Mouse (Mus musculus): ENCODE results near the gene Tmcc3. TPM values are rescaled to one million over a fixed set of nuclear protein-coding genes. Genes with fewer than 3 reads are reported as not detected.
A peak's percentile ranks its signal among the peaks of the same experiment; 100 is the strongest.

Gene Tmcc3
- polyA plus RNA-seq, 1 experiment from 2014 or later, result 2.8 TPM

DNA sequence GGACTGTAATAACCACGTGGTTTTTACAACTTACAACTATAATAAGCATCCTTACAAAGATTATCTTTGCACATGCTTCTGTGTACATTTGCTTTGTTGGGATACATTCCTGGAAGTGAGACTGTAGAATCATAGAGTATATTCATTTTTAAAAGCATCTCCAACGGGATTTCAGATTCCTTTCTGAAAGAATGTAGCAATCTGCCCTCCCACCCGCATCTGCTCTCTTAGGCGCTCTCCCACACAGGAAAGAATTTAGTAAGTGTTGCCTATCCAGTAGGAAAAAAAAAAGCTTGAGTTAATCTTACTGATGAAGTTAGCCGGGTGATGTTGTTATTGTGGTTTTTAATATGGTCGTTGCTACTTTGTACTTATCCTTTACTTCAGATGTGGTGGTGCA is 97.9 kb downstream of the Tmcc3 start:
- Histone ChIP-seq H3K27ac (ENCODE audit: low read depth, low read length) (no peak overlapping the region), H3K27me3 (ENCODE audit: control insufficient read depth, insufficient read depth, low read length) (no peaks in the 10 kb centered on the region), H3K4me2 (ENCODE audit: low read depth, low read length, severe bottlenecking) (no peak overlapping the region), H3K36me3 (ENCODE audit: control insufficient read depth, insufficient read depth, low read length) (no peaks in the 10 kb centered on the region), H3K4me1 (replicated peaks; ENCODE audit: control insufficient read depth, insufficient read depth, low read length) (no peaks in the 10 kb centered on the region; the same call in 1 of the 2 replicates), H3K9me3 (ENCODE audit: control insufficient read depth, low read length) (no peaks in the 10 kb centered on the region), H3K4me3 (ENCODE audit: low read depth, low read length) (no peak overlapping the region), H3K9ac (ENCODE audit: low read length) (no peak overlapping the region)
- DNase-seq (ENCODE audit: low spot score) (no peak), ATAC-seq (replicated peaks; ENCODE audit: low FRiP score) (no peak)
- WGBS, result 82% methylated on average over 6 of the region's 6 CpGs

DNA sequence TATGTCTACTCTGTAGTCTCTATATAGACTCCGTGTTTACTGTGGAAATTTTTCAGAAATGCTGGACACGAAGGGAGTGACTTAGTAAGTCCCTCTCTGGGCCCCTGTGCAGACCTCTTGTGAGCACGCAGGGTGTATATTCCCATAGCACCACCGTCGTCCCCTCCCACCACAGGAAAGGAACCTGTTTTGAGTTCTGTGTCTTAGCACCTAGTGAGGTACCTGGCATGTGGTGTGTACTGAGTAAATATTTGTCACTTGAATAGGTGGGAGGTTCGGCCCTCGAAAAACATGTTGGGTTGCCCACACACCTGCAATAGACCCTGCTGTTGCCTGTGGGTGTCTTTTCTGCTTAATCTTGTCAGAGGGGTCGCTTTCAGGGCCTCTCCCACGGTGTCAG is 99.8 kb downstream of the Tmcc3 start:
- H3K36me3 ChIP-seq (ENCODE audit: control insufficient read depth, insufficient read depth, low read length), result no peaks in the 10 kb centered on the region
- WGBS, result 86% methylated on average over 9 of the region's 9 CpGs
- DNase-seq (ENCODE audit: low spot score) (no peak), ATAC-seq (replicated peaks; ENCODE audit: low FRiP score) (no peak)
- H3K27ac ChIP-seq (ENCODE audit: low read depth, low read length), result no peak overlapping the region
- H3K4me3 ChIP-seq (ENCODE audit: low read depth, low read length), result no peak overlapping the region
- H3K9me3 ChIP-seq (ENCODE audit: control insufficient read depth, low read length), result no peaks in the 10 kb centered on the region
- H3K9ac ChIP-seq (ENCODE audit: low read length), result no peak overlapping the region
- no peak overlapping the region for H3K4me2 ChIP-seq (ENCODE audit: low read depth, low read length, severe bottlenecking)
- H3K27me3 ChIP-seq (ENCODE audit: control insufficient read depth, insufficient read depth, low read length), result no peaks in the 10 kb centered on the region
- peaks cover 8% of the 10 kb centered on the region; the same call in 1 of the 2 replicates for H3K4me1 ChIP-seq (replicated peaks; ENCODE audit: control insufficient read depth, insufficient read depth, low read length)

DNA sequence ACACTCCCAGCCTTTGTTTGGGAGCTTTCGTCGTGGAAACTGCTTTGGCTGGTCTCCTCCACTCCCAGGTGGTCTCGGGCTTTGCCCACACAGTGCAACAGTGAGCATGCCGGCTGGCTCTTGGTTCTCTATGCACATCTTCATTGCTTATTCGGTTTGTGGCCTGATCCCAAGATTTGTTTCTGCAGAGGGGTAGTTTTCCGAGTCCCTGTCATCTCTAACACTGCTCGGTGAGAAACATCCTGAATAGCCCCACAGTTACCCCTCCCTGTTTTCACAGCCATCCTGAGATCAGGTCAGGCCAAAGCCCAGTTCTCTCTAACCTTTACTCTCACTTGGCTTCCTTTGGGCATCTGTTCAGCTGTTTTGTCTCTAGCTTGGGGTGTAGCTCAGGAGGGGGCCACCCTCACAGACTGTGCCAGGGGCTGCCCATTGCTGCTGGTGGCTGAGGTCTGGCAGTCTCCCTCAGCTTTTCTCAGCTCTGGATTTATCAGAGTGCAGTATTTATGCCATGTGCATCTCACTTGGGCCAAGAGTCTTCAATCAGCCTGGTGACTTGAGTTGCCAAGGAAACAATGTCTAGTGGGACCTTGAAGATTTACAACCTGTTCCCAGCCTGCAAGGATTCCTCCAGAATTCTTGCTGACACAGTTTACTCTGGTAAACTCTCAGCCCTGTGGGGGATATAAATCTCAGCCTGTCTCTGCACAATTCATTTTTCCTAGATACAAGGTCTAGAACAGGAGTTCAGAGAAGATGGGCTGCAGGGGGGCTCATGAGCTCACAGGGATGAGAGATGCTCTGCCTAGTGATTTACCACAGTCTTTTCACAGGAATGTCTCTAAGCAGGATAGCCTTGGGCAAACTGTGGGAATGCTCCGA is 102.3 kb downstream of the Tmcc3 start:
- H3K27me3 ChIP-seq (ENCODE audit: control insufficient read depth, insufficient read depth, low read length), result no peaks in the 10 kb centered on the region
- H3K4me1 ChIP-seq (replicated peaks; ENCODE audit: control insufficient read depth, insufficient read depth, low read length), result peaks cover 10% of the 10 kb centered on the region; the same call in 1 of the 2 replicates
- ATAC-seq (replicated peaks; ENCODE audit: low FRiP score) (no peak), DNase-seq (ENCODE audit: low spot score) (no peak)
- H3K4me2 ChIP-seq (ENCODE audit: low read depth, low read length, severe bottlenecking), result no peak overlapping the region
- H3K9ac ChIP-seq (ENCODE audit: low read length), result no peak overlapping the region
- no peak overlapping the region for H3K4me3 ChIP-seq (ENCODE audit: low read depth, low read length)
- H3K36me3 ChIP-seq (ENCODE audit: control insufficient read depth, insufficient read depth, low read length), result no peaks in the 10 kb centered on the region
- WGBS, result 48% methylated on average over 8 of the region's 8 CpGs
- H3K9me3 ChIP-seq (ENCODE audit: control insufficient read depth, low read length), result no peaks in the 10 kb centered on the region
- H3K27ac ChIP-seq (ENCODE audit: low read depth, low read length), result no peak overlapping the region

DNA sequence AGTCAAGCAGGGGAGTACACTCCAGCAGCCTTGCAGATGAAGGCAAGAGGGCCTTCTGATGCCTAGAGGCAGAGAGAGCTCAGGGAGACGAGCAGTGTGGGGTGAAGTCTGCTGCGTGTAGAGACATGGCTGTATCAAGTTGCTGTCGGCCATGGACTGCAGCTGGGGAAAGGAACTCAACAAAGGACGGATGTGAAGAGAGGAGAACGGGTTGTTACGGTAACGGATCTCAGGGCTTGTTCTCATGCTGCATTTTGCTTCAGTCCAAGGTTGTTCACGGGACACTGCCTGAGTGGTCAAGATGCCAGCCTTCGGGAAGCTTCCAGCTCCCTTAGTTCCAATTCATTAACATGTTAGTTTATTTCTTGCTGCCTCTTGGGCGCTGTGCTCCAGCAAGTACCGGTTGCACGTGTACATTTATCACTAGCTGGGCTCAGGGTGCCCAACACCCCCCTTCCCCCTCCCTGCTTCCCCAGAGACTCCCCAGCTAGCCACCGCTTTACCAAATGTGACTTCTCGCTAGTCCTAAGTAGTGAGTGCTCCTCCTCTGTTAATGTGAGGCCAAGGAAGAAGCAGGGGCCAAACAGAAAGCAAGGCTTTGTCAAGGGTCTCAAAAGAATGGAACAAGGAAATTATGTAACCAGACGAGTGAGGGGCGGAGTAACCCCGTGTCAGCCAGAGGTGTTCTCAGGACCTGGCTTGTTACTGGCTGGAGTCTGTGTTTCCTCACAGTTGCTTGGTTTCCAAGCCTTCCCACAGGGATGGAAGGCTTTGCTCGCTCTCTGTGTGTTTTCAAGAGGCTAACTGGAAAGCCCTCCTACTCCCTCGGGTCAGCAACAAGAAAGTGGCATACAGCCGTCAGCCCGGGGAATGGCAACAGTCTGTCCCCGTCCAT is 104.4 kb downstream of the Tmcc3 start:
- WGBS, result 48% methylated on average over 22 of the region's 22 CpGs
- DNase-seq (ENCODE audit: low spot score) (peak; percentile 56), ATAC-seq (replicated peaks; ENCODE audit: low FRiP score) (0 out of 2 replicates have a peak, but pooled peaks have one; percentile 24)
- Histone ChIP-seq H3K27me3 (ENCODE audit: control insufficient read depth, insufficient read depth, low read length) (no peaks in the 10 kb centered on the region), H3K27ac (ENCODE audit: low read depth, low read length) (no peak overlapping the region), H3K4me3 (ENCODE audit: low read depth, low read length) (no peak overlapping the region), H3K36me3 (ENCODE audit: control insufficient read depth, insufficient read depth, low read length) (no peaks in the 10 kb centered on the region), H3K4me2 (ENCODE audit: low read depth, low read length, severe bottlenecking) (no peak overlapping the region), H3K4me1 (replicated peaks; ENCODE audit: control insufficient read depth, insufficient read depth, low read length) (peaks cover 10% of the 10 kb centered on the region; the same call in 1 of the 2 replicates), H3K9ac (ENCODE audit: low read length) (peak overlapping the region; percentile 16; the same call in 1 of the 2 replicates), H3K9me3 (ENCODE audit: control insufficient read depth, low read length) (no peaks in the 10 kb centered on the region)

DNA sequence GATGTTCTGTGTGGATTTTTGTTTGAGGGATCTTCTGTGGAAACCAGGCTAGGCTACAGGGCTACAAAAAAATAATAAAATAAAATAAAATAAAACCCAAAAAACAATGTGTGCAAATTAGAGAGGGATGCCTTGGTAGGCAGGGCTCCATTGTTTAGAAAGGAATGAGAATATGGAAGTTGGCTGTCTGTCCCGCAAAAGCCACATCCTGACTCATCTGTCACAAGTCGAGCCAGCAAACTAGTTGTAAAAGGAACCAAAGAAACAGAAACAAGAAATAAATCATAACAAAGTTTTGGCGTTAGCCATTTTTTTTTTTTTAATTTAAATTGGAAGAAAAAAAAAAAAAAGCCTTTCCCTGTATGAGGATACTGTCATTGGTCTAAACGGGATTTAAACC is 105.9 kb downstream of the Tmcc3 start:
- ATAC-seq (replicated peaks; ENCODE audit: low FRiP score) (no peak), DNase-seq (ENCODE audit: low spot score) (no peak)
- Histone ChIP-seq H3K4me2 (ENCODE audit: low read depth, low read length, severe bottlenecking) (no peak overlapping the region), H3K4me3 (ENCODE audit: low read depth, low read length) (no peak overlapping the region), H3K9ac (ENCODE audit: low read length) (no peak overlapping the region), H3K27ac (ENCODE audit: low read depth, low read length) (no peak overlapping the region), H3K36me3 (ENCODE audit: control insufficient read depth, insufficient read depth, low read length) (no peaks in the 10 kb centered on the region), H3K9me3 (ENCODE audit: control insufficient read depth, low read length) (no peaks in the 10 kb centered on the region), H3K27me3 (ENCODE audit: control insufficient read depth, insufficient read depth, low read length) (no peaks in the 10 kb centered on the region), H3K4me1 (replicated peaks; ENCODE audit: control insufficient read depth, insufficient read depth, low read length) (peaks cover 10% of the 10 kb centered on the region; the same call in 1 of the 2 replicates)
- 94% methylated on average over 4 of the region's 4 CpGs for WGBS

DNA sequence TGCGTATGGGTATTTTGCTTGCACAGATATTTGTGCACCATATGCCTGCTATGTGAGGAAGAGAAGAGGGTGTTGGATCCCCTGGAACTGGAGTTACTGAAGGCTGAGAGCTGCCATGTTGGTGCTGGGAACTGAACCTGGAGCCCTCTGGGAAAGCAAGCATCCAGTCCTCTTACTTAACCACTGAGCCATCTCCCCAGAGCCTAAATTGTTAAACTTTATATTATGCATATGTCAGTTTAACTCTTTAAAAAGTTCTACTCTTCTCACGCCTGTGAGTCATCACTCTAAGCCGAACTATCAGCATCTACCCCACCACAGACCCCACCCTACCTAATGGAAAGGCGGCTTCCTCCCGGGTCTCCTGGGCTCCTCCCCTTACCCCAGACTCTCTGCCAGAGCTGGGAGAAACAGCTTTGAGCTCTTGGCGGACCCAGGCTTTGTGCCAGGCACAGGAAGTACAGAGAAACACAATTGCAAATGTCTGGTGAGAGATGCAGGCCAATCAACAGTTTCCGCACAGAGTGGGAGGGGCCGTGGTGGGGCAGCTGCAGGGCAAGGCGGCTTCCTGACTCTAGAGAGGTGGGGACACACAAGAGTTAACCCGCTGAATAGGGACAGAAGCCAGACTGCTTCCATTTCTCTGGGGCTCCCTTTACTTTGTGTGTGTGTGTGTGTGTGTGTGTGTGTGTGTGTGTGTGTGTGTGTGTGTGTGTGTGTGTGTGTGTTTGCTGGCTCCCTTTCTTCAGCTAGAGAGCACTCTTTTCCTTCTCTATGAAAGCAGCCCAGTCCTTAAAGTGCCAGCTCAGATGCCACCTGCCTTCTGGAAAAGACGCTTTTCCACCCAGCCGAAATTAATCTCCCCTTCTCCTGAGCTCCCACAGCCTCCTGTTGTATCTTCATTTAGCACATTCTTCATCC is 114.5 kb downstream of the Tmcc3 start:
- WGBS, result 63% methylated on average over 12 of the region's 12 CpGs

DNA sequence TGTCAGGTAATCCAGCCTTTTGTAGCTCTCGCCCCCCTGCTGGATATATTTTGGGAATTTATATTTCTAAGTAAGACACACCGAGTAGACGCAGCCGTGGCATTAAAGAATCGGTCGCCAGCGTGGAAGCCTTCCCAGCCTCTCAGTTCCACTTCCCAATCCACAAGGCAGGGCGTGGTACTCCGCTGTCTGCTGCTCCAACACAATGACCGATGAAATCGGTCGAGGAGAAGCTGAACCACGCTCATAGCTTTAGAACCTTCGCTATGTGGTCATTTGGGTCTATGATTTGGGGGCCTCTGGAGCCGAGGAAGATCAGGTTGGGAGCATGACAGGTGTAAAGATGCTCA is 115.1 kb downstream of the Tmcc3 start:
- H3K36me3 ChIP-seq (ENCODE audit: control insufficient read depth, insufficient read depth, low read length), result no peaks in the 10 kb centered on the region
- no peak for ATAC-seq (replicated peaks; ENCODE audit: low FRiP score)
- no peak overlapping the region for H3K9ac ChIP-seq (ENCODE audit: low read length)
- H3K4me2 ChIP-seq (ENCODE audit: low read depth, low read length, severe bottlenecking), result no peak overlapping the region
- H3K4me3 ChIP-seq (ENCODE audit: low read depth, low read length), result no peak overlapping the region
- H3K4me1 ChIP-seq (replicated peaks; ENCODE audit: control insufficient read depth, insufficient read depth, low read length), result no peaks in the 10 kb centered on the region
- no peak for DNase-seq (ENCODE audit: low spot score)
- H3K27ac ChIP-seq (ENCODE audit: low read depth, low read length), result no peak overlapping the region
- 88% methylated on average over 15 of the region's 15 CpGs for WGBS
- H3K27me3 ChIP-seq (ENCODE audit: control insufficient read depth, insufficient read depth, low read length), result no peaks in the 10 kb centered on the region
- no peaks in the 10 kb centered on the region for H3K9me3 ChIP-seq (ENCODE audit: control insufficient read depth, low read length)

More for the DNA sequence above, 114.5 kb downstream of the Tmcc3 start:
- Histone ChIP-seq H3K9ac (ENCODE audit: low read length) (no peak overlapping the region), H3K4me2 (ENCODE audit: low read depth, low read length, severe bottlenecking) (no peak overlapping the region), H3K4me1 (replicated peaks; ENCODE audit: control insufficient read depth, insufficient read depth, low read length) (no peaks in the 10 kb centered on the region), H3K27ac (ENCODE audit: low read depth, low read length) (no peak overlapping the region), H3K9me3 (ENCODE audit: control insufficient read depth, low read length) (no peaks in the 10 kb centered on the region), H3K36me3 (ENCODE audit: control insufficient read depth, insufficient read depth, low read length) (no peaks in the 10 kb centered on the region), H3K4me3 (ENCODE audit: low read depth, low read length) (no peak overlapping the region), H3K27me3 (ENCODE audit: control insufficient read depth, insufficient read depth, low read length) (no peaks in the 10 kb centered on the region)
- ATAC-seq (replicated peaks; ENCODE audit: low FRiP score) (peak; percentile 70), DNase-seq (ENCODE audit: low spot score) (peak; percentile 61)

Data from forebrain, embryonic 11.5 days (tissue).